Mouse (Mus musculus): ENCODE data around the gene Tnfsf12. TPM values are rescaled to one million over a fixed set of nuclear protein-coding genes. Genes with fewer than 3 reads are reported as not detected.

Tnfsf12 gene
- polyA plus RNA-seq, 1 experiment from 2014 or later: 6.9 TPM

DNA sequence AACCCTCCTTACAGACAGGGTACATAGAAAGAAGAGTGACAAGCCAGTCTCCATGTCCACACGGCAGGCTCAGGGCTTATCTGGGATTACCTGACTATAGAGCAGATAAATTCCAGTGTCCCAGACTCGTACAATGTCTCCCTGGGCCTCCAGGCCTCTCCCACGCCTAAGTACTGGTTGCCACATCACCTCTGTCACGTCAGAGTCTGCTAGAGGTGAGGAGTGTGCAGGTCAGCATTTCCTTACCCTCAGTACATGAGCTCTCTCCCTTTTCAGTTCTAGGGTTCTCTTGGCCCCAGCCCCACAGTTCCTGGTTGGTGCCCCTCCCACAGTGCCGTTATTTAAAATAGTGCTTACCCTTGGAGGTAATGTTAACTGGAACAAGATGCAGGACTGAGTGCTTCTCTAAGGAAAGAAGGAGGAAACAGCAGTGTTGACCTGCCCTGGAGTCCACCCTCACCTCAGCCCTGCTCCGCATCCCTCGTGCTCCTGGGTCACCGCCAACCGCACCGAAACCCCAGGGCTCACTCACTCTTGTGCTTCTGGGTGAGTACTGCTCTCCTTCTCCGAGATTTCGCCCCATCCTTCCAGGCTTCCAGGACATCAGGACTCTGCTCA lies 11.4 kb downstream of the Tnfsf12 start:
- H3K36me3 ChIP-seq (ENCODE audit: control insufficient read depth, insufficient read depth, low read length): no peaks in the 10 kb centered on the region
- no peaks in the 10 kb centered on the region for H3K27me3 ChIP-seq (ENCODE audit: control insufficient read depth, insufficient read depth, low read length)
- H3K4me3 ChIP-seq (ENCODE audit: low read depth, low read length): no peak overlapping the region
- TF ChIP-seq CTCF (IDR thresholded peaks at IDR 0.05; ENCODE audit: low read depth): no peak
- no peak for TF ChIP-seq EP300 (optimal IDR thresholded peaks at IDR 0.05)
- no peak for ATAC-seq (ENCODE audit: low FRiP score, low TSS enrichment)
- H3K4me2 ChIP-seq (replicated peaks; ENCODE audit: low read depth): no peak overlapping the region
- no peak overlapping the region for H3K9ac ChIP-seq (ENCODE audit: low read length)
- H3K4me1 ChIP-seq (replicated peaks; ENCODE audit: control insufficient read depth, insufficient read depth): peaks cover 12% of the 10 kb centered on the region
- WGBS: 68% methylated on average over 12 of the region's 12 CpGs
- peak overlapping the region; percentile 49 for H3K27ac ChIP-seq (replicated peaks)
- H3K9me3 ChIP-seq (ENCODE audit: control insufficient read depth, low read length): no peaks in the 10 kb centered on the region
- peak; percentile 41 for DNase-seq (ENCODE audit: low spot score)

DNA sequence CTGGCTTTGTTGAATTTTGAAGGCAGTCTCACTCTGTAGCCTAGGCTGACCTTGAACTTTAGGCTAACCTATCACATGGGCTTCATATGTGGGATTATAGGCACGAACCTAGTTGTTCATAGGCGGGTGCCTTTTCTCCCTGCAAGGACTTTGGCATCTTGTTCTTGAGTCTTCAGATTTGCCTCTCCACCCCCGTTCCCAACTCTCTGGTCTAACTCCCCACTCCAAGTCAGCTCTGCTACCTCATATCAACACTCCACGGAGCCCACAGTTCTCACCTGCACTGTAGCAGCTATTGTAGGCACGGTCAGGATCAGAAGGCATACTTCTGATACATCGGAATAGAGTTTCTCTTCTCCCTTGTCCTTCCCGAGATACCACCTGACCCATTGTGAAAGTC lies 12.1 kb downstream of the Tnfsf12 start:
- DNase-seq (ENCODE audit: low spot score): no peak
- H3K4me3 ChIP-seq (ENCODE audit: low read depth, low read length): no peak overlapping the region
- 73% methylated on average over 7 of the region's 7 CpGs for WGBS
- H3K4me2 ChIP-seq (replicated peaks; ENCODE audit: low read depth): no peak overlapping the region
- no peaks in the 10 kb centered on the region for H3K27me3 ChIP-seq (ENCODE audit: control insufficient read depth, insufficient read depth, low read length)
- peaks cover 12% of the 10 kb centered on the region for H3K4me1 ChIP-seq (replicated peaks; ENCODE audit: control insufficient read depth, insufficient read depth)
- TF ChIP-seq CTCF (IDR thresholded peaks at IDR 0.05; ENCODE audit: low read depth): no peak
- TF ChIP-seq EP300 (optimal IDR thresholded peaks at IDR 0.05): no peak
- H3K9ac ChIP-seq (ENCODE audit: low read length): no peak overlapping the region
- no peaks in the 10 kb centered on the region for H3K36me3 ChIP-seq (ENCODE audit: control insufficient read depth, insufficient read depth, low read length)
- ATAC-seq (ENCODE audit: low FRiP score, low TSS enrichment): no peak
- H3K27ac ChIP-seq (replicated peaks): peak overlapping the region; percentile 49; the same call in 1 of the 2 replicates
- no peaks in the 10 kb centered on the region for H3K9me3 ChIP-seq (ENCODE audit: control insufficient read depth, low read length)

DNA sequence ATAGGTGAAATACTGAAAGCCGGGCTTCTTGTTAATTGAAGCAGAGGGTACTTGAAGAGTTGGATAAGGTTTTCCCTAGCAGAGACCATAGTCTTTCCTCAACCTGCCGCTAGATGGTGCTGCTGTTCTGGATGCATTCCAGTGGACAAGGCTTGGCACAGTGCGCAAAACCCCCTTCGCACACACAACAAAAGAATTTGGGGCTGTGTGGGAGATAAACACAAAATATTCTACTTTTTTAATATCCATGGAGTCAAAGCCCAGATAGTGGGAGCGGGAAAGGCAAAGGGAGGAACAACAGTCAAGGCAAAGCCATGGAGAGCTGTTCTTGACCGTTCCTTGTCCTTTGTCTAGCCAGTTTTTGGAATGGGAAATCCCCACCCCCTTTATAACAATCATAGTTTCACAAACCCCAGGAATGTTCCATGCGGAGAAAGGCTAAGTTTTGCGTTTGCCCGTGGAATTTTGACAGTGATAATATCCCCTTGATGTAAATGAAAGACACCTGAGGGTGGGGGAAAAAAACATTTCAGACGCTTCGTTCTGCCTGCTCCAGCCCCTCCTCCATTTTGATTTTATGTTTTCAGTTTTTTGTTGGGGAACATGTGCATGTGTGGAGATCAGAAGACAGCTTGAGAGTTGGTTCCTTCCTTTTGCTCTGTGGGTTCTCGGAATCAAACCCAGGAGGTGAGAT lies 12.7 kb downstream of the Tnfsf12 start:
- 0 out of 2 replicates have a peak overlapping the region, but pooled peaks have one; percentile 28 for H3K9ac ChIP-seq (ENCODE audit: low read length)
- H3K27me3 ChIP-seq (ENCODE audit: control insufficient read depth, insufficient read depth, low read length): no peaks in the 10 kb centered on the region
- H3K4me1 ChIP-seq (replicated peaks; ENCODE audit: control insufficient read depth, insufficient read depth): peaks cover 12% of the 10 kb centered on the region
- 8% methylated on average over 12 of the region's 12 CpGs for WGBS
- peak overlapping the region; percentile 17; the same call in 1 of the 2 replicates for H3K4me3 ChIP-seq (ENCODE audit: low read depth, low read length)
- H3K27ac ChIP-seq (replicated peaks): peak overlapping the region; percentile 90
- peak overlapping the region; percentile 67 for H3K4me2 ChIP-seq (replicated peaks; ENCODE audit: low read depth)
- TF ChIP-seq CTCF (IDR thresholded peaks at IDR 0.05; ENCODE audit: low read depth): peak; percentile 96
- no peak for TF ChIP-seq EP300 (optimal IDR thresholded peaks at IDR 0.05)
- DNase-seq (ENCODE audit: low spot score): peak; percentile 89
- H3K9me3 ChIP-seq (ENCODE audit: control insufficient read depth, low read length): no peaks in the 10 kb centered on the region
- ATAC-seq (ENCODE audit: low FRiP score, low TSS enrichment): peak; percentile 13; the same call in 1 of the 2 replicates
- H3K36me3 ChIP-seq (ENCODE audit: control insufficient read depth, insufficient read depth, low read length): 0 out of 2 replicates have a peak, but pooled peaks cover 2% of the 10 kb centered on the region

DNA sequence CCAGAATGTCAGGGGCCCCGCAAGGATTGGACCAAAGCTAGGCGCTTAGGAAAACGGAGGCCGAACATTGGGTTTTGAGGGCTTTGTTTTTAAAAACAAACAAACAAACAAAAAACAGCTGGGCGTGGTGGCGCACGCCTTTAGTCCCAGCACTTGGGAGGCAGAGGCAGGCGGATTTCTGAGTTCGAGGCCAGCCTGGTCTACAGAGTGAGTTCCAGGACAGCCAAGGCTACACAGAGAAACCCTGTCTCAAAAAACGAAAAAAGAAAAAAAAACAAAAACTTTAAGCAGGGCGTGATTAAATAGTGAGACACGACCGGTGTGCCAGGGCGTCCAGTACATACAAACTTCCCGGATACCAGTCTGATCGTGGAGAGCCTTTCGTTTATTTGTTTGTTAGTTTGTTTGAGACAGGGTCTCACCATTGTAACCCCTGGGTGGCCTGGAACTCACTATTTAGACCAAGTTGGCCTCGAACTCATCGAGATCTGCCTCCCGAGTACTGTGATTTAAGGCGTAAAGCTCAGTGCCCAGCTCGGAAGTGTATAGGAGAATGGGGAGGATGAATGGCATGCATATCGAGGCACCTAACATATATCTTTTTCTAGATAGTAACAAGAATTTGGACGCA lies 13.3 kb downstream of the Tnfsf12 start:
- H3K36me3 ChIP-seq (ENCODE audit: control insufficient read depth, insufficient read depth, low read length): 0 out of 2 replicates have a peak, but pooled peaks cover 2% of the 10 kb centered on the region
- DNase-seq (ENCODE audit: low spot score) (peak; percentile 34), ATAC-seq (ENCODE audit: low FRiP score, low TSS enrichment) (no peak; the same call in 1 of the 2 replicates)
- peak overlapping the region; percentile 61 for H3K9ac ChIP-seq (ENCODE audit: low read length)
- no peaks in the 10 kb centered on the region for H3K9me3 ChIP-seq (ENCODE audit: control insufficient read depth, low read length)
- H3K4me1 ChIP-seq (replicated peaks; ENCODE audit: control insufficient read depth, insufficient read depth): peaks cover 12% of the 10 kb centered on the region
- peak overlapping the region; percentile 82 for H3K4me3 ChIP-seq (ENCODE audit: low read depth, low read length)
- TF ChIP-seq EP300 (optimal IDR thresholded peaks at IDR 0.05): no peak
- H3K4me2 ChIP-seq (replicated peaks; ENCODE audit: low read depth): peak overlapping the region; percentile 67
- H3K27me3 ChIP-seq (ENCODE audit: control insufficient read depth, insufficient read depth, low read length): no peaks in the 10 kb centered on the region
- 18% methylated on average over 24 of the region's 24 CpGs for WGBS
- peak overlapping the region; percentile 90 for H3K27ac ChIP-seq (replicated peaks)

DNA sequence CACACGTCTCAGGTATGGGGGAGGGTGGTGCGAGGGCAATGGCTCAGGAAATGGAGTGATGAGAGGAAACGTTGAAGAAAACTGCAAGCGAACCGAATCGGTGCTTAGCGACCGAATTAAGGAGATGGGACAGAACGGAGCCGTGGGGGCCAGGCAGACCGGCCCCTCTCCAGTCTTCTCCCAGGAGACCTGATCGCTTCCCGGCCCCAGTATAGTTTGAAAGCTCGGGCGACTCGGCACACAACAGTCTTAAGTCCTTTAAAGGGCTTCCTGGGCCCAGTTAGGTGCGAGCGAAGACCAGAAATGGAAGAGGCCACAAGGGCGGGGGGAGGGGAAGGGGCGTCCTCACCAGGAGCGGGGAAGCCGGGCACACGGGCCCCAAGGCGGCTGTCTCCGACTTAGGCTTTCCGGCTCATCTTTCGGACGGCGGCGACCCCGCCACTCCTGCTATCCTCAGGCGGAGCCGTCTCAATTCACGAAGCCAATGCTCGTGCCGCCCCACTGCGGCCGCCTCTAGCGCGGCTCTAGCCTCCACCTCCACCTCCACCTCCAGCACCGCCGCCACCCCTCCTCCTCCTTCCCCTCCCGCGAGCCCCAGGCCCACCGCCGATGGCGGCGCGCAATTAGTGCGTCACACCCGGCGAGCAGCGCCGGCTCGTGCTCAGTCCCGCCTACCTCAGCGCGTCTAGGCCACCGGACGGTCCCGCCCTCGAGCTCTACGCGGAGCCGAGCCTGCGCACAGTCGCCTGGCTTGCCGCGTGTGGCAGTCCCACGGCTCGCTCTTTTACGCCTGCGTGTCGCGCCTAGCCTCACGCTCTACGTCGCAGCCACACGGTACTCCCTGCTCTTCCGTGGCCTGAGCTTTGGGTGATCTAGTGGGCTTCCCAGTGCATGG lies 14.1 kb downstream of the Tnfsf12 start, which contains the start of gene Senp3:
Senp3 (minus strand) TSS at position 771 of the 895 bp plus-strand sequence.
- Histone ChIP-seq H3K27me3 (ENCODE audit: control insufficient read depth, insufficient read depth, low read length) (no peaks in the 10 kb centered on the region), H3K9me3 (ENCODE audit: control insufficient read depth, low read length) (no peaks in the 10 kb centered on the region), H3K27ac (replicated peaks) (peak within 1 kb of the TSS; percentile 90), H3K36me3 (ENCODE audit: control insufficient read depth, insufficient read depth, low read length) (peaks cover 4% of the 10 kb centered on the region; the same call in 1 of the 2 replicates), H3K4me1 (replicated peaks; ENCODE audit: control insufficient read depth, insufficient read depth) (peaks cover 12% of the 10 kb centered on the region), H3K4me3 (ENCODE audit: low read depth, low read length) (peak within 1 kb of the TSS; percentile 82), H3K9ac (ENCODE audit: low read length) (peak within 1 kb of the TSS; percentile 85), H3K4me2 (replicated peaks; ENCODE audit: low read depth) (peak within 1 kb of the TSS; percentile 67)
- under 1% methylated on average over 77 of the region's 80 CpGs for WGBS
- TF ChIP-seq CTCF (IDR thresholded peaks at IDR 0.05; ENCODE audit: low read depth) (peak; percentile 16; the same call in 1 of the 2 replicates), EP300 (optimal IDR thresholded peaks at IDR 0.05) (no peak)
- DNase-seq (ENCODE audit: low spot score) (peak; percentile 98), ATAC-seq (ENCODE audit: low FRiP score, low TSS enrichment) (peak; percentile 94)

Data from stomach, postnatal 0 days (tissue).